Mouse (Mus musculus): ENCODE results near the gene Zic2.
A peak's percentile ranks its signal among the peaks of the same experiment; 100 is the strongest.

The Zic2 gene

GRCm38 (mm10) chr14:122461966-122462365 lies 13.3 kb upstream of the Zic2 start:
- DNase-seq (ENCODE audit: low spot score in 2 of 2) = no peak

GRCm38 (mm10) chr14:122462689-122463079 lies 12.6 kb upstream of the Zic2 start:
- no peak for DNase-seq (ENCODE audit: low spot score in 2 of 2)

GRCm38 (mm10) chr14:122463080-122463691 lies 12.0 kb upstream of the Zic2 start:
- DNase-seq (ENCODE audit: low spot score in 2 of 2) = no peak

GRCm38 (mm10) chr14:122463734-122464341 lies 11.4 kb upstream of the Zic2 start:
- peak; percentile 53 to 70 for DNase-seq (ENCODE audit: low spot score in 2 of 2)

- DNase-seq (ENCODE audit: low spot score in 2 of 2) = no peak
Observed at GRCm38 (mm10) chr14:122464351-122464762, 10.9 kb upstream of the Zic2 start.

GRCm38 (mm10) chr14:122464763-122465741 lies 10.2 kb upstream of the Zic2 start, which contains the start of gene Zic5:
Zic5 (minus strand) TSS chr14:122465677.
- DNase-seq (ENCODE audit: low spot score in 2 of 2) = peak; percentile 73 to 78

- DNase-seq (ENCODE audit: low spot score in 2 of 2) = no peak
Observed at GRCm38 (mm10) chr14:122465931-122466490, 9.2 kb upstream of the Zic2 start.

- no peak for DNase-seq (ENCODE audit: low spot score in 2 of 2)
Observed at GRCm38 (mm10) chr14:122466756-122467362, 8.4 kb upstream of the Zic2 start.

GRCm38 (mm10) chr14:122467926-122468841 lies 7.1 kb upstream of the Zic2 start:
- no peak for DNase-seq (ENCODE audit: low spot score in 2 of 2)

GRCm38 (mm10) chr14:122468971-122469755 lies 6.1 kb upstream of the Zic2 start:
- peak in 1 of 2 experiments; percentile 14 for DNase-seq (ENCODE audit: low spot score in 2 of 2)

- peak in 1 of 2 experiments; percentile 12 for DNase-seq (ENCODE audit: low spot score in 2 of 2)
Observed at GRCm38 (mm10) chr14:122471449-122472085, 3.7 kb upstream of the Zic2 start.

GRCm38 (mm10) chr14:122472161-122472560 lies 3.1 kb upstream of the Zic2 start:
- DNase-seq (ENCODE audit: low spot score in 2 of 2) = peak in 1 of 2 experiments; percentile 19

- DNase-seq (ENCODE audit: low spot score in 2 of 2) = peak in 1 of 2 experiments; percentile 13
Observed at GRCm38 (mm10) chr14:122472647-122473046, 2.6 kb upstream of the Zic2 start.

- DNase-seq (ENCODE audit: low spot score in 2 of 2) = peak in 1 of 2 experiments; percentile 22
Observed at GRCm38 (mm10) chr14:122473211-122473751, 2.0 kb upstream of the Zic2 start.

GRCm38 (mm10) chr14:122474041-122474890 lies 969 bp upstream of the Zic2 start:
- DNase-seq (ENCODE audit: low spot score in 2 of 2) = peak; percentile 70 to 76

- no peak for DNase-seq (ENCODE audit: low spot score in 2 of 2)
Observed at GRCm38 (mm10) chr14:122475557-122476040, 364 bp downstream of the Zic2 start.

- no peak for DNase-seq (ENCODE audit: low spot score in 2 of 2)
Observed at GRCm38 (mm10) chr14:122476041-122476821, 996 bp downstream of the Zic2 start.

All from right cerebral cortex, postnatal 10 days (tissue).